ENCODE assay signal across 14 mouse cellular contexts in the genomic region with DNA sequence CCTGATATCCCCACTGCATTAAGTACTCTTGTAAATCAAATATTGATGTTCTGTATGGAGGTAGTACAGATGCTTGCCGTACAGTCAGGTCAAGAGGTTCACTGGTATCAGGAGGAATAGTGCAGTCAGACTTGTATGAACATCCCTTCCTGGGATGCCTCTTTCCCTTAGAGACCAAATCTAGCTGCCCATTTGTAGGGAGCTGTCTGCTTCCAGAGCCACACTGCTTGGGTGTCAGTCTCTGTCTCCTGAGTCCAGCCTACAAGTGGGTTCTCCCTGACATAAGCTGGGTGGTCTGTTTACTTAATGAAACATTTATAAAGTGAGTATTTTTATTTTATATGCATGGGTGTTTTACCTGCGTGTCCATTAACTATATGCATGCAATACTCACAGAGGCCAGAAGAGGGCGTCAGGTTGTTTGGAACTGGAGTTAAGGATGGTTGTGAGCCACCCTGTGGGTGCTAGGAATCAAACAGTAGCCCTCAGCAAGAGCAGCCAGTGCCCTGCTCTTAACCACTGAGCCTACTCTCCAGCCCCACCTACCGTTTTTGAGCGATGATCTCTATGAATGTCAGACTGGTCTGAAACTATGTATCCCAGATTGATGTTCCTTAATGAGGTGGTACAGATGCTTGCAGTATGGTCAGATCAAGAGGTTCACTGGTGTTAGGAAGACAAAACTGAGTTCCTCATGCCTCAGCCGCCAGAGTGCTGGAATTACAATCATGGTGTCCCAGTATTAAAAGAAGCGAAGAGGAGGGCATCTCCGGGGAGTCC. TPM values are rescaled to one million over a fixed set of nuclear protein-coding genes. Genes with fewer than 3 reads are reported as not detected.
DNase-seq lines count a peak whose midpoint lies in the region; ATAC-seq and TF ChIP-seq lines count a peak whose summit lies in the region.
"Had no signal": no experiment of that assay in that cellular context is flagged by ENCODE, and none has a peak within 500 bp of the region (broad histone marks: within the 10 kb centered on the region; RNA-seq: fewer than 3 reads in every experiment).

No protein-coding gene starts in this region.

- no peak overlapping the region for H3K4me2 ChIP-seq in liver, embryonic 12.5 days
- H3K4me2 ChIP-seq in forebrain, embryonic 11.5 days (ENCODE audit: low read depth, low read length, severe bottlenecking), result no peak overlapping the region
- H3K4me2 ChIP-seq: neural tube, embryonic 13.5 days had no signal

- no peaks in the 10 kb centered on the region for H3K27me3 ChIP-seq in liver, adult 2 months (ENCODE audit: control insufficient read depth, insufficient read depth, low read length)
- no peaks in the 10 kb centered on the region for H3K27me3 ChIP-seq in liver, embryonic 12.5 days (replicated peaks)
- no peaks in the 10 kb centered on the region for H3K27me3 ChIP-seq in E14TG2a.4 (ENCODE audit: insufficient read depth, low read length)
- no peaks in the 10 kb centered on the region for H3K27me3 ChIP-seq in forebrain, embryonic 11.5 days (ENCODE audit: control insufficient read depth, insufficient read depth, low read length)
- H3K27me3 ChIP-seq: neural tube, embryonic 13.5 days had no signal

- no peaks in the 10 kb centered on the region for H3K9me3 ChIP-seq in liver, embryonic 12.5 days (replicated peaks)
- no peaks in the 10 kb centered on the region for H3K9me3 ChIP-seq in E14TG2a.4 (ENCODE audit: low read length)
- no peaks in the 10 kb centered on the region for H3K9me3 ChIP-seq in forebrain, embryonic 11.5 days (ENCODE audit: control insufficient read depth, low read length)
- H3K9me3 ChIP-seq: neural tube, embryonic 13.5 days had no signal

- WGBS in liver, adult 2 months, result 93% methylated on average over 8 of the region's 8 CpGs
- WGBS in liver, embryonic 12.5 days (ENCODE audit: insufficient replicate concordance), result 81% methylated on average over 8 of the region's 8 CpGs
- 91% methylated on average over 8 of the region's 8 CpGs for WGBS in forebrain, embryonic 11.5 days

- no peak overlapping the region for H3K9ac ChIP-seq in liver, adult 2 months (ENCODE audit: low read depth, low read length)
- H3K9ac ChIP-seq in liver, embryonic 12.5 days, result no peak overlapping the region
- no peak overlapping the region for H3K9ac ChIP-seq in forebrain, embryonic 11.5 days (ENCODE audit: low read length)
- H3K9ac ChIP-seq: neural tube, embryonic 13.5 days had no signal

- H3K27ac ChIP-seq in liver, adult 2 months (replicated peaks; ENCODE audit: insufficient read depth, low read depth, low read length), result no peak overlapping the region
- H3K27ac ChIP-seq in liver, embryonic 12.5 days, result no peak overlapping the region
- H3K27ac ChIP-seq in forebrain, embryonic 11.5 days (ENCODE audit: low read depth, low read length), result no peak overlapping the region
- H3K27ac ChIP-seq: neural tube, embryonic 13.5 days had no signal

- TF ChIP-seq CTCF in liver, adult 2 months (IDR thresholded peaks at IDR 0.05; ENCODE audit: low read depth, low read length), result peak; percentile 46; the same call in 1 of the 2 replicates
- TF ChIP-seq CTCF in E14TG2a.4 (conservative IDR thresholded peaks at IDR 0.05; ENCODE audit: low read length), result peak; percentile 55

- no peak for TF ChIP-seq POLR2A in liver, adult 2 months (IDR thresholded peaks at IDR 0.05; ENCODE audit: extremely low read depth, insufficient read depth, low read length)

- DNase-seq in CD4-positive, CD25-positive, alpha-beta regulatory T cell, adult 2 months (ENCODE audit: low read depth, low spot score), result peak; percentile 61
- DNase-seq in liver, adult 2 months (ENCODE audit: extremely low read depth, low read depth, low spot score), result no peak
- peak; percentile 42 for DNase-seq in forelimb bud, embryonic 11.5 days (ENCODE audit: low read depth, low spot score)
- no peak for DNase-seq in frontal cortex, postnatal 25 days (ENCODE audit: low spot score in 2 of 2)
- DNase-seq in forebrain, embryonic 11.5 days (ENCODE audit: low spot score), result no peak
- DNase-seq: adrenal gland, adult 8-10 months; cerebellum, postnatal 36 days; heart, postnatal 36 days; kidney, postnatal 10 days; left cerebral cortex, postnatal 4 days had no signal

- no peak for ATAC-seq in CD4-positive, CD25-positive, alpha-beta regulatory T cell, adult 4 months
- no peak for ATAC-seq in liver, embryonic 12.5 days
- no peak for ATAC-seq in forebrain, embryonic 11.5 days (replicated peaks; ENCODE audit: low FRiP score)

- H3K4me1 ChIP-seq in liver, adult 2 months (ENCODE audit: control insufficient read depth, insufficient read depth, low read length), result peaks cover 17% of the 10 kb centered on the region
- H3K4me1 ChIP-seq in liver, embryonic 12.5 days, result peaks cover 19% of the 10 kb centered on the region
- peaks cover 46% of the 10 kb centered on the region for H3K4me1 ChIP-seq in E14TG2a.4 (replicated peaks; ENCODE audit: low read depth, low read length)
- H3K4me1 ChIP-seq in forebrain, embryonic 11.5 days (replicated peaks; ENCODE audit: control insufficient read depth, insufficient read depth, low read length), result no peaks in the 10 kb centered on the region

- H3K4me3 ChIP-seq in liver, adult 2 months (ENCODE audit: insufficient read depth, low read depth, low read length), result no peak overlapping the region
- no peak overlapping the region for H3K4me3 ChIP-seq in liver, embryonic 12.5 days
- H3K4me3 ChIP-seq in E14TG2a.4 (replicated peaks; ENCODE audit: low read length), result no peak overlapping the region
- no peak overlapping the region for H3K4me3 ChIP-seq in forebrain, embryonic 11.5 days (ENCODE audit: low read depth, low read length)
- H3K4me3 ChIP-seq: neural tube, embryonic 13.5 days had no signal

- H3K36me3 ChIP-seq in liver, adult 2 months (ENCODE audit: control insufficient read depth, insufficient read depth, low read length), result peaks cover 37% of the 10 kb centered on the region
- H3K36me3 ChIP-seq in liver, embryonic 12.5 days, result peaks cover 14% of the 10 kb centered on the region; the same call in 1 of the 2 replicates
- H3K36me3 ChIP-seq in E14TG2a.4 (ENCODE audit: insufficient read depth, low read length), result peaks cover 3% of the 10 kb centered on the region; the same call in 1 of the 2 replicates
- H3K36me3 ChIP-seq in forebrain, embryonic 11.5 days (ENCODE audit: control insufficient read depth, insufficient read depth, low read length), result no peaks in the 10 kb centered on the region

- H3K79me2 ChIP-seq in liver, adult 2 months (ENCODE audit: control insufficient read depth, insufficient read depth, low read length), result peaks cover 4% of the 10 kb centered on the region; the same call in 1 of the 2 replicates

RNA-seq across cellular contexts. Expression of gene 1600014C10Rik, which starts 7.2 kb away (rescaled TPM):
- polyA plus RNA-seq in CD4-positive, CD25-positive, alpha-beta regulatory T cell, adult 4 months (2017; shearing (Covaris generic)), result 100 to 1,000 TPM; 152 to 193 TPM
- total RNA-seq in liver, adult 2 months (2014; rRNA removed), result 135 and 146 TPM in 2 replicates
- 116 and 202 TPM in 2 replicates for polyA plus RNA-seq in liver, adult 2 months (2012; rRNA removed)
- 7.0 and 7.5 TPM in 2 replicates for polyA plus RNA-seq in liver, embryonic 12.5 days (2016; fragmentation: Nextera tagmentation; extraction: Ambion mirVana)
- 12.7 and 13.9 TPM in 2 replicates for polyA plus RNA-seq in forebrain, embryonic 11.5 days (2014; fragmentation: Nextera tagmentation; extraction: Ambion mirVana)

RNA-seq across cellular contexts. Expression of gene Plekhf1, which starts 37.6 kb away (rescaled TPM):
- under 1 TPM; 0.37 to 0.39 TPM for polyA plus RNA-seq in CD4-positive, CD25-positive, alpha-beta regulatory T cell, adult 4 months (2017; shearing (Covaris generic))
- total RNA-seq in liver, adult 2 months (2014; rRNA removed), result 3.4 and 6.6 TPM in 2 replicates
- 2.5 and 3.2 TPM in 2 replicates for polyA plus RNA-seq in liver, adult 2 months (2012; rRNA removed)
- 0.45 and 0.55 TPM in 2 replicates for polyA plus RNA-seq in liver, embryonic 12.5 days (2016; fragmentation: Nextera tagmentation; extraction: Ambion mirVana)
- 1.4 and 1.6 TPM in 2 replicates for polyA plus RNA-seq in forebrain, embryonic 11.5 days (2014; fragmentation: Nextera tagmentation; extraction: Ambion mirVana)

Comparison
In these comparisons a context has a peak if more than half of its experiments do, and no peak if none do; other contexts are left out.
1. DNase-seq: peak in CD4-positive, CD25-positive, alpha-beta regulatory T cell, adult 2 months (single experiment) and forelimb bud, embryonic 11.5 days (single experiment); none in liver, adult 2 months (single experiment), frontal cortex, postnatal 25 days (0 of 2) and forebrain, embryonic 11.5 days (single experiment).